Mouse (Mus musculus): Measurements from ENCODE around the gene Prkg1.

DNA sequence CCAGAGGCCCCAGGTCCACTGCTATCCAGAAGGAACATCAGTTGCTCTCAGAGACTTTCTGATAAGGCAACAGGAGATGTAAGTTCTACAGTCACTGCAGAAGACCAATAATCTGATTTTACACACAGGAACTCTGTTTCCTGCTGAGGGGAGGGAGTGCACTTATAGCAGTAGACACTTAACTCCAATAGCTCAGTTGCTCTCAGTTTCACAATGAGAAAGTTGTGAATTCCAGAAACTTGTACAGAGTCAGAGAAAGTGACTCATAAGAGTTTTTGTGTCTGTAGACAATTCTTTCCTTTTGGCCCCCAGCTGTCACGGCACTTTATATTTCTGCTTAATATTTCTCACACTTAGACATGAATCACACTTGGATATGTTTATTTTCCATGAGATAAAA, 840.8 kb downstream of the Prkg1 start:
- TF ChIP-seq FLI1 (IDR thresholded peaks at IDR 0.05; ENCODE audit: low read length) (no peak), GATA1 (IDR thresholded peaks at IDR 0.05; ENCODE audit: borderline replicate concordance, low read length) (no peak)
